Mouse (Mus musculus): ENCODE measurements around the gene Cobl.

The Cobl gene

GRCm38 (mm10) chr11:12309423-12310023 is 155.2 kb downstream of the Cobl start:
- DNase-seq (ENCODE audit: low spot score in 2 of 2), result no peak

- DNase-seq (ENCODE audit: low spot score in 2 of 2), result no peak
Measured at GRCm38 (mm10) chr11:12304879-12305278, 159.9 kb downstream of the Cobl start.

GRCm38 (mm10) chr11:12299701-12300446 is 164.9 kb downstream of the Cobl start:
- no peak for DNase-seq (ENCODE audit: low spot score in 2 of 2)

GRCm38 (mm10) chr11:12291654-12291935 is 173.2 kb downstream of the Cobl start:
- no peak for DNase-seq (ENCODE audit: low spot score in 2 of 2)

- DNase-seq (ENCODE audit: low spot score in 2 of 2), result peak; percentile 32 to 43
Measured at GRCm38 (mm10) chr11:12290911-12291653, 173.7 kb downstream of the Cobl start.

- no peak for DNase-seq (ENCODE audit: low spot score in 2 of 2)
Measured at GRCm38 (mm10) chr11:12285319-12286021, 179.3 kb downstream of the Cobl start.

- DNase-seq (ENCODE audit: low spot score in 2 of 2), result no peak
Measured at GRCm38 (mm10) chr11:12280711-12281110, 184.0 kb downstream of the Cobl start.

- no peak for DNase-seq (ENCODE audit: low spot score in 2 of 2)
Measured at GRCm38 (mm10) chr11:12274276-12274675, 190.5 kb downstream of the Cobl start.

GRCm38 (mm10) chr11:12273726-12274125 is 191.0 kb downstream of the Cobl start:
- DNase-seq (ENCODE audit: low spot score in 2 of 2), result no peak

- no peak for DNase-seq (ENCODE audit: low spot score in 2 of 2)
Measured at GRCm38 (mm10) chr11:12258411-12258810, 206.3 kb downstream of the Cobl start.

GRCm38 (mm10) chr11:12257324-12258118 is 207.2 kb downstream of the Cobl start:
- DNase-seq (ENCODE audit: low spot score in 2 of 2), result no peak

GRCm38 (mm10) chr11:12245327-12245915 is 219.3 kb downstream of the Cobl start:
- no peak for DNase-seq (ENCODE audit: low spot score in 2 of 2)

- DNase-seq (ENCODE audit: low spot score in 2 of 2), result no peak
Measured at GRCm38 (mm10) chr11:12236341-12236740, 228.4 kb downstream of the Cobl start.

GRCm38 (mm10) chr11:12234876-12235275 is 229.9 kb downstream of the Cobl start:
- no peak for DNase-seq (ENCODE audit: low spot score in 2 of 2)

- no peak for DNase-seq (ENCODE audit: low spot score in 2 of 2)
Measured at GRCm38 (mm10) chr11:12234126-12234525, 230.6 kb downstream of the Cobl start.

- DNase-seq (ENCODE audit: low spot score in 2 of 2), result no peak
Measured at GRCm38 (mm10) chr11:12232743-12233125, 232.0 kb downstream of the Cobl start.

GRCm38 (mm10) chr11:12232041-12232742 is 232.6 kb downstream of the Cobl start:
- DNase-seq (ENCODE audit: low spot score in 2 of 2), result peak; percentile 65 to 66

- peak; percentile 61 to 74 for DNase-seq (ENCODE audit: low spot score in 2 of 2)
Measured at GRCm38 (mm10) chr11:12231481-12232035, 233.2 kb downstream of the Cobl start.

- DNase-seq (ENCODE audit: low spot score in 2 of 2), result no peak
Measured at GRCm38 (mm10) chr11:12229411-12229810, 235.3 kb downstream of the Cobl start.

GRCm38 (mm10) chr11:12227343-12227742 is 237.4 kb downstream of the Cobl start:
- no peak for DNase-seq (ENCODE audit: low spot score in 2 of 2)

Measured in right cerebral cortex, postnatal 36 days (tissue).